Comparison of ENCODE assay signal across 8 mouse cellular contexts in the genomic region with DNA sequence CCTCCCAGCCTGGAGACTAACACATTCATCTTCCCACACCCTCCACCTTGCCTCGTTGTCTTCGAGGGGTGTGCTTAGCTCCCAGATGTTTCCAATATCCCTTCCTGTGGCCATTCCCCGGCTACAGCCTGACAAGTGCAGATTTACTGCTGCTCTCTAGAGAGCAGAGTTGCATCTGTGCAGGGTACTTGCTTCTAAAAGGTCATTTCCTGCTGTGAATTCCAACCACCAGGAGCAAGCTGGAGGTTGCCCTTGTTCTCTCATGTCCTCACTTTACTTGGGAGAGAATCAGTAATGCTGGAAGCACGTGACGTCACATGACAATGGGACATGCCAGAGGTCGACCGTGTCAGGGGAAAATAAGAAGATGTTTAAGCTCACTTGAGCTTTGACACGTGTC.
DNase-seq lines count a peak whose midpoint lies in the region; ATAC-seq and TF ChIP-seq lines count a peak whose summit lies in the region.

No protein-coding gene starts in this region.

- peak; percentile 7; the same call in 1 of the 2 replicates for TF ChIP-seq CTCF in hindbrain, postnatal 0 days (IDR thresholded peaks at IDR 0.05; ENCODE audit: low read depth)

- no peaks in the 10 kb centered on the region for H3K36me3 ChIP-seq in hindbrain, postnatal 0 days (ENCODE audit: insufficient read depth, low read length)

- H3K4me1 ChIP-seq in hindbrain, postnatal 0 days (ENCODE audit: insufficient read depth, low read length) = peaks cover 17% of the 10 kb centered on the region; the same call in 1 of the 2 replicates

- H3K9me3 ChIP-seq in hindbrain, postnatal 0 days (ENCODE audit: low read length) = no peaks in the 10 kb centered on the region

- H3K4me3 ChIP-seq in hindbrain, postnatal 0 days (ENCODE audit: low read length) = no peak overlapping the region

- no peak overlapping the region for H3K4me2 ChIP-seq in hindbrain, postnatal 0 days (ENCODE audit: low read depth, low read length)

- 42% methylated on average over 8 of the region's 8 CpGs for WGBS in hindbrain, postnatal 0 days

- no peaks in the 10 kb centered on the region for H3K27me3 ChIP-seq in hindbrain, postnatal 0 days (ENCODE audit: insufficient read depth, low read length)

- H3K27ac ChIP-seq in hindbrain, postnatal 0 days = no peak overlapping the region

- no peak overlapping the region for H3K9ac ChIP-seq in hindbrain, postnatal 0 days (replicated peaks; ENCODE audit: low read length)

- DNase-seq in adrenal gland, adult 2 months = peak; percentile 31
- no peak for DNase-seq in adrenal gland, adult 18-20 months (ENCODE audit: low spot score in 2 of 2)
- peak; percentile 88 for DNase-seq in embryo, embryonic 10 days (ENCODE audit: low spot score)
- no peak for DNase-seq in hindbrain, postnatal 0 days (ENCODE audit: low spot score)
- DNase-seq in mesoderm, embryonic 11.5 days (ENCODE audit: low read depth, low spot score) = peak; percentile 95
- no peak for DNase-seq in spleen, postnatal 4 days (ENCODE audit: low spot score in 2 of 2)
- no peak for DNase-seq in thymus, postnatal 25 days

- ATAC-seq in hindbrain, postnatal 0 days = no peak
- no peak for ATAC-seq in megakaryocyte-erythroid progenitor cell, adult 5-6 weeks (replicated peaks; ENCODE audit: low FRiP score, low TSS enrichment, poor library complexity, severe bottlenecking)

Comparison
In these comparisons a context has a peak if more than half of its experiments do, and no peak if none do; other contexts are left out.
1. DNase-seq: peak in adrenal gland, adult 2 months (single experiment), embryo, embryonic 10 days (single experiment) and mesoderm, embryonic 11.5 days (single experiment); none in adrenal gland, adult 18-20 months (0 of 2), hindbrain, postnatal 0 days (single experiment), spleen, postnatal 4 days (0 of 2) and thymus, postnatal 25 days (single experiment).